Mouse (Mus musculus) brain, embryonic 18.5 days (tissue): ENCODE measurements at regions not wholly inside any gene's neighbourhood (a gene's known extent, or its start where the extent isn't known, plus 50 kb on each side); places are given as distances from the start of the nearest gene placed in this dataset.

Source experiments
- DNase-seq: peaks from one replicate; pipeline ENCODE4 v3.0.0-alpha.2; 2012; ENCODE audit warnings: low read depth, low spot score

GRCm38 (mm10) chr11:24789120-24789519 lies 711.3 kb downstream of the Bcl11a start:
- DNase-seq, result no peak

GRCm38 (mm10) chr11:24795510-24796211 lies 717.8 kb downstream of the Bcl11a start:
- DNase-seq, result peak; percentile 28

- no peak for DNase-seq
Measured at GRCm38 (mm10) chr11:24804623-24805023, 726.8 kb downstream of the Bcl11a start.

GRCm38 (mm10) chr11:24829578-24830401 lies 751.9 kb downstream of the Bcl11a start:
- DNase-seq, result no peak

- no peak for DNase-seq
Measured at GRCm38 (mm10) chr11:24830484-24830883, 752.6 kb downstream of the Bcl11a start.

GRCm38 (mm10) chr11:24843839-24844738 lies 766.2 kb downstream of the Bcl11a start:
- no peak for DNase-seq

- DNase-seq, result no peak
Measured at GRCm38 (mm10) chr11:24856991-24857390, 779.1 kb downstream of the Bcl11a start.

GRCm38 (mm10) chr11:24864637-24865036 lies 786.8 kb downstream of the Bcl11a start:
- DNase-seq, result no peak

GRCm38 (mm10) chr11:24865067-24865796 lies 787.4 kb downstream of the Bcl11a start:
- peak; percentile 10 for DNase-seq
